Mouse (Mus musculus): ENCODE data around the gene Unc5c.

GRCm38 (mm10) chr3:141690676-141691075 is 225.7 kb downstream of the Unc5c start:
- TF ChIP-seq CTCF (IDR thresholded peaks at IDR 0.05; ENCODE audit: low read depth, low read length) (no peak), POLR2A (IDR thresholded peaks at IDR 0.05; ENCODE audit: borderline replicate concordance, low read depth, low read length) (no peak)

All from bone marrow macrophage, adult 2 months (primary cell).